Mouse (Mus musculus): Measurements from ENCODE around the gene Slc2a13. TPM values are rescaled to one million over a fixed set of nuclear protein-coding genes. Genes with fewer than 3 reads are reported as not detected.

Gene Slc2a13
- polyA plus RNA-seq, 2 experiments: 0.05 to 0.08 TPM

DNA sequence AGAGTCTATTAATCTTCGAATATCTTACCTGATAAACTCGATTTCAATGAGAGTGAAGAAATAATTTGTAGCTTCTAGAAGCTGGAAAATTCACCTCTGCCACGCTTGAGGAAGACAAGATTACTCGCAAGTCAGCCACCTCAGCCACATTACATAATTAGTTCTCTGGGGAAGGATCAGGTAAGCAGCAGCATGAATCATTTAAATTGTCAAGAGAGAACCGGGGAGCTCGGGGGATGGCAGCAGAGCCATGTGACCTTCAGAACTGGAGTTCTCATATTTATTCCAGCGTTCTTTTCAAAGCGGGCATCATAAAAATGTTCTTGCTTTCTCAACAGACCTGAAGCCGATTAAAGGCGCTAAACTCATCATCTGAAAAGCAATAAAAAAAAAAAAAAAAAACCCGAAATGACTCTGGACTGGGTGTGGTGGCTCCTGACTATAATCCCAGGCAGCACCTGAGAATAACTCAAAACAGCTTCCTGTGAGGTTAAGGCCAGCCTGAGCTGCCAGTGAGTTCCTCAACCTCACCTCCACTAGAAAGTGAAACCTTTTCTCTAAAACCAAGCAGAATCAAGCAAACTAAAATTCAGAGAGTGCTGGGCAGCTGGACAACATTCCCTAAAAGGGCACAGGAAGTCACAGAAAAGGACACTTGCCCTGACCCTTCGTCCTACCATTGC, 24.3 kb downstream of the Slc2a13 start:
- WGBS (ENCODE audit: insufficient replicate concordance): 54% methylated on average over 12 of the region's 12 CpGs

DNA sequence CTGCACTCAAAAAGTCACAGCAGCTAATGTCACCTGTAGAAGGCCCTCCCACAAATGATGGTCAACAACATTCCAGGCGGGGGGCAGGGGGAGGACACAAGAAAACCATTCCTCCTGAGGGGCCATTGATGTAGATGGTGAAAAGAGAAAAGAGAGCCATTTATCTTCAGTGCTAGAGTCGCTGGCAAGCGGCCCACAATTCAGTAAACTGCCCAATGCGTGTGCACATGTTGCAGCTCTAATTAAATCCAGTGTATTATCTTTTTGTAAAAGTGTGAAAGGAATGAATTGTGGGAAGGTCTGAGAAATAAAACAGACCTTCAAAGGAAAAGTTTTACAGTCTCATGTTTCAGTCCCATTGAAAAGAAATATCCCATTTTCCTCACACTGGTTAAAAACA, 28.5 kb downstream of the Slc2a13 start:
- Histone ChIP-seq H3K4me1 (replicated peaks; ENCODE audit: control insufficient read depth in 2 of 2, insufficient read depth in 2 of 2, low read length in 1 of 2) (no peaks in the 10 kb centered on the region), H3K27me3 (ENCODE audit: control insufficient read depth, insufficient read depth, low read length) (no peaks in the 10 kb centered on the region), H3K4me2 (ENCODE audit: low read depth) (no peak overlapping the region), H3K9ac (replicated peaks) (no peak overlapping the region), H3K36me3 (replicated peaks; ENCODE audit: control insufficient read depth, insufficient read depth, low read depth) (no peaks in the 10 kb centered on the region), H3K27ac (no peak overlapping the region), H3K4me3 (ENCODE audit: insufficient read depth in 1 of 2, low read depth in 2 of 2, low read length in 2 of 2) (no peak overlapping the region), H3K9me3 (ENCODE audit: control insufficient read depth, low read length) (no peaks in the 10 kb centered on the region)
- 63% methylated on average over 4 of the region's 4 CpGs for WGBS (ENCODE audit: insufficient replicate concordance)
- DNase-seq (ENCODE audit: low read depth in 3 of 3, low spot score in 3 of 3) (no peak), ATAC-seq (ENCODE audit: insufficient read depth) (no peak)
- TF ChIP-seq EP300 (IDR thresholded peaks at IDR 0.05; ENCODE audit: low read depth): no peak

More for the DNA sequence above, 24.3 kb downstream of the Slc2a13 start:
- DNase-seq (ENCODE audit: low read depth in 3 of 3, low spot score in 3 of 3) (no peak), ATAC-seq (ENCODE audit: insufficient read depth) (no peak)
- H3K27ac ChIP-seq: no peak overlapping the region
- no peak overlapping the region for H3K4me2 ChIP-seq (ENCODE audit: low read depth)
- no peaks in the 10 kb centered on the region for H3K4me1 ChIP-seq (replicated peaks; ENCODE audit: control insufficient read depth in 2 of 2, insufficient read depth in 2 of 2, low read length in 1 of 2)
- no peak overlapping the region for H3K9ac ChIP-seq (replicated peaks)
- no peaks in the 10 kb centered on the region for H3K9me3 ChIP-seq (ENCODE audit: control insufficient read depth, low read length)
- H3K4me3 ChIP-seq (ENCODE audit: insufficient read depth in 1 of 2, low read depth in 2 of 2, low read length in 2 of 2): no peak overlapping the region
- TF ChIP-seq EP300 (IDR thresholded peaks at IDR 0.05; ENCODE audit: low read depth): no peak
- TF ChIP-seq CTCF (IDR thresholded peaks at IDR 0.05; ENCODE audit: low read depth): no peak
- H3K36me3 ChIP-seq (replicated peaks; ENCODE audit: control insufficient read depth, insufficient read depth, low read depth): no peaks in the 10 kb centered on the region
- H3K27me3 ChIP-seq (ENCODE audit: control insufficient read depth, insufficient read depth, low read length): no peaks in the 10 kb centered on the region

DNA sequence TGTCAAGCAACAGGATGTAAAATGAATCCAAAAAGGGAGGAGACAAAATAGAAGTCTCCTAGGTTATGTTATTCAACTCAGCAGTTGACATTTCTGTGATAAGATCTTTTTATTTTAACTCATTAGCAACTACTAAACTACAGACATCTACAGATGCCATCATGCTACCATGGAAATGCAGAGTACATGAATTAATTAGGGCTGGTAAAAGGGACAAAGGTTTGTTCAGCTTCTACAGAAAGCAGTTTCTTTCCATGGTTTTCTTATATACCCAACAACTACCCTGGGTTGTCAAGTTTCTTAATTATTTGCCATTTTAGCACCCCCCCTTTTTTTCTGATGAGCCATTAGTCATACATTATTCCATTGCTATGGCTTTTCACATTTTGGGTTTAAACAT, 34.6 kb downstream of the Slc2a13 start:
- TF ChIP-seq EP300 (IDR thresholded peaks at IDR 0.05; ENCODE audit: low read depth) (no peak), CTCF (IDR thresholded peaks at IDR 0.05; ENCODE audit: low read depth) (no peak)
- no peak overlapping the region for H3K4me3 ChIP-seq (ENCODE audit: insufficient read depth in 1 of 2, low read depth in 2 of 2, low read length in 2 of 2)
- no peaks in the 10 kb centered on the region for H3K4me1 ChIP-seq (replicated peaks; ENCODE audit: control insufficient read depth in 2 of 2, insufficient read depth in 2 of 2, low read length in 1 of 2)
- no peak for DNase-seq (ENCODE audit: low read depth in 3 of 3, low spot score in 3 of 3)
- H3K9me3 ChIP-seq (ENCODE audit: control insufficient read depth, low read length): no peaks in the 10 kb centered on the region
- no peaks in the 10 kb centered on the region for H3K36me3 ChIP-seq (replicated peaks; ENCODE audit: control insufficient read depth, insufficient read depth, low read depth)
- ATAC-seq (ENCODE audit: insufficient read depth): no peak
- no peak overlapping the region for H3K4me2 ChIP-seq (ENCODE audit: low read depth)
- no peak overlapping the region for H3K9ac ChIP-seq (replicated peaks)
- no peak overlapping the region for H3K27ac ChIP-seq
- H3K27me3 ChIP-seq (ENCODE audit: control insufficient read depth, insufficient read depth, low read length): no peaks in the 10 kb centered on the region

DNA sequence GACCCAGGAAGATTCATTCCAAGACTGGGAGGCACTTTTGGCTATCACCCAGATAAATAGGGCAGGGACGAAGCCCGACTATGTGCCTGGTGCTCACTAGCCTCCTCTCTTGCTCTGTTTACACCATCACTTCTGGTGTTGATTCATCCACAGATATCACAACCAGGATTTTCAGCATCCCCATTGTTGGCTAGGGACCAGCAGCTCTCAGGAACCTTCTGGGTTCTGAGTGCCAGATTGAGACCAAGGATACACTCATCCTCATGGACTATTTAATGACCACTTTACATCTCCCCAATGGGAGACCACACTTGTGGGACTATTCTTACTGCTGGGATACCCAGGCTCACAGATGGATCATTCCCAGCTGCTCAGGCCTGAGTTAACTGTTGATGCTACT, 46.2 kb downstream of the Slc2a13 start:
- H3K36me3 ChIP-seq (replicated peaks; ENCODE audit: control insufficient read depth, insufficient read depth, low read depth): no peaks in the 10 kb centered on the region
- H3K9ac ChIP-seq (replicated peaks): no peak overlapping the region
- TF ChIP-seq CTCF (IDR thresholded peaks at IDR 0.05; ENCODE audit: low read depth) (no peak), EP300 (IDR thresholded peaks at IDR 0.05; ENCODE audit: low read depth) (no peak)
- 36% methylated on average over 2 of the region's 2 CpGs for WGBS (ENCODE audit: insufficient replicate concordance)
- ATAC-seq (ENCODE audit: insufficient read depth) (no peak), DNase-seq (ENCODE audit: low read depth in 3 of 3, low spot score in 3 of 3) (no peak)
- H3K4me1 ChIP-seq (replicated peaks; ENCODE audit: control insufficient read depth in 2 of 2, insufficient read depth in 2 of 2, low read length in 1 of 2): no peaks in the 10 kb centered on the region
- H3K4me2 ChIP-seq (ENCODE audit: low read depth): no peak overlapping the region
- H3K27ac ChIP-seq: no peak overlapping the region
- H3K9me3 ChIP-seq (ENCODE audit: control insufficient read depth, low read length): no peaks in the 10 kb centered on the region
- no peak overlapping the region for H3K4me3 ChIP-seq (ENCODE audit: insufficient read depth in 1 of 2, low read depth in 2 of 2, low read length in 2 of 2)
- H3K27me3 ChIP-seq (ENCODE audit: control insufficient read depth, insufficient read depth, low read length): no peaks in the 10 kb centered on the region

DNA sequence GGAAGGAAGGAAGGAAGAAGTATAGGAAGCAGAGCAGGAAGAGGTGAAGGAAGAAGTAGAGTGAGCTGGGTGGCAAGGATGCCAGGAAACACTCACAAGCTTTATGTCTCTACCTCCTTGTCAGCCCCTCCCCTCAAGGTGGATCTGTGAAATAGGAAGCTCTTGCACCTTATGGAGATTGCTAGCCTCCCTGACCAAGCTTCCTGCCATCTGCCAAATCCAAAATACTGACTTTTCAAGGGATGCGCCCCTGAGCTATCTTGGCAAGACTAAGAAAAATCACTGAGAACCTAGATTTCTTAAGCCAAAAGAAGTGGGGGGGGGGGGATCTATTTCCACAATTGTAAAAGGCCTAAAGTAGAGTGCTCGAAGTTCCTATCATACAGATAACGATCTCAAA, 46.9 kb downstream of the Slc2a13 start:
- H3K4me1 ChIP-seq (replicated peaks; ENCODE audit: control insufficient read depth in 2 of 2, insufficient read depth in 2 of 2, low read length in 1 of 2): no peaks in the 10 kb centered on the region
- no peaks in the 10 kb centered on the region for H3K9me3 ChIP-seq (ENCODE audit: control insufficient read depth, low read length)
- no peak overlapping the region for H3K4me3 ChIP-seq (ENCODE audit: insufficient read depth in 1 of 2, low read depth in 2 of 2, low read length in 2 of 2)
- H3K36me3 ChIP-seq (replicated peaks; ENCODE audit: control insufficient read depth, insufficient read depth, low read depth): no peaks in the 10 kb centered on the region
- H3K4me2 ChIP-seq (ENCODE audit: low read depth): no peak overlapping the region
- no peak for DNase-seq (ENCODE audit: low read depth in 3 of 3, low spot score in 3 of 3)
- H3K27me3 ChIP-seq (ENCODE audit: control insufficient read depth, insufficient read depth, low read length): no peaks in the 10 kb centered on the region
- no peak for ATAC-seq (ENCODE audit: insufficient read depth)
- H3K27ac ChIP-seq: no peak overlapping the region
- no peak overlapping the region for H3K9ac ChIP-seq (replicated peaks)
- TF ChIP-seq CTCF (IDR thresholded peaks at IDR 0.05; ENCODE audit: low read depth): no peak
- WGBS (ENCODE audit: insufficient replicate concordance): 51% methylated on average over 3 of the region's 3 CpGs
